Mouse (Mus musculus) liver, embryonic 11.5 days (tissue): ENCODE measurements at regions not wholly inside any gene's neighbourhood (a gene's known extent, or its start where the extent isn't known, plus 50 kb on each side); places are given as distances from the start of the nearest gene placed in this dataset.

Experiments used
- ATAC-seq: fragments of 200-750 bp; cut with Nextera tagmentation; replicated peaks from 2 replicates; pipeline ENCODE4 v1.8.0; 2017; ENCODE audit warnings: moderate number of reproducible peaks, mild to moderate bottlenecking, moderate TSS enrichment, moderate library complexity; ENCODE audit not compliant: low FRiP score
- DNase-seq: peaks from one replicate; pipeline ENCODE4 v3.0.0-alpha.2; 2017; ENCODE audit warnings: low spot score
- H3K27ac ChIP-seq: fragments of 300-500 bp; sonication (generic); 2 replicates; pipeline ENCODE4 v1.5.1; 2014; ENCODE audit warnings: mild to moderate bottlenecking, low read depth, low read length, control low read depth
- H3K27me3 ChIP-seq: fragments of 300-500 bp; sonication (generic); replicated peaks from 2 replicates; pipeline ENCODE4 v1.6.1; 2014; ENCODE audit warnings: low read length, mixed read lengths; ENCODE audit not compliant: control insufficient read depth, insufficient read depth
- H3K36me3 ChIP-seq: fragments of 300-500 bp; sonication (generic); 2 replicates; pipeline ENCODE4 v1.6.1; 2014; ENCODE audit warnings: mild to moderate bottlenecking, low read length, moderate library complexity, mixed read lengths; ENCODE audit not compliant: control insufficient read depth, insufficient read depth
- H3K4me1 ChIP-seq: fragments of 300-500 bp; sonication (generic); replicated peaks from 2 replicates; pipeline ENCODE4 v1.6.1; 2014; ENCODE audit warnings: low read length, mixed read lengths; ENCODE audit not compliant: control insufficient read depth, insufficient read depth
- H3K4me2 ChIP-seq: fragments of 300-500 bp; sonication (generic); 2 replicates; pipeline ENCODE4 v1.6.1; 2014; ENCODE audit warnings: mild to moderate bottlenecking, control low read depth, moderate library complexity
- H3K4me3 ChIP-seq: fragments of 300-500 bp; sonication (generic); 2 replicates; pipeline ENCODE4 v1.5.1; 2014; ENCODE audit warnings: low read depth, low read length, control low read depth
- H3K9ac ChIP-seq: fragments of 300-500 bp; sonication (generic); 2 replicates; pipeline ENCODE4 v1.6.1; 2014; ENCODE audit warnings: low read depth, low read length, control low read depth
- H3K9me3 ChIP-seq: fragments of 300-500 bp; sonication (generic); 2 replicates; pipeline ENCODE4 v1.6.1; 2016; ENCODE audit warnings: low read length, inconsistent platforms, mixed read lengths; ENCODE audit not compliant: control insufficient read depth
- WGBS: fragments of 180-500 bp; shearing (Covaris S2); extraction: QIAGEN DNeasy Blood & Tissue Kit; methylation state at CpG from one replicate; pipeline ENCODE4 v1.1.7; 2014; 5-methylcytosine and 5-hydroxymethylcytosine counted together

DNA sequence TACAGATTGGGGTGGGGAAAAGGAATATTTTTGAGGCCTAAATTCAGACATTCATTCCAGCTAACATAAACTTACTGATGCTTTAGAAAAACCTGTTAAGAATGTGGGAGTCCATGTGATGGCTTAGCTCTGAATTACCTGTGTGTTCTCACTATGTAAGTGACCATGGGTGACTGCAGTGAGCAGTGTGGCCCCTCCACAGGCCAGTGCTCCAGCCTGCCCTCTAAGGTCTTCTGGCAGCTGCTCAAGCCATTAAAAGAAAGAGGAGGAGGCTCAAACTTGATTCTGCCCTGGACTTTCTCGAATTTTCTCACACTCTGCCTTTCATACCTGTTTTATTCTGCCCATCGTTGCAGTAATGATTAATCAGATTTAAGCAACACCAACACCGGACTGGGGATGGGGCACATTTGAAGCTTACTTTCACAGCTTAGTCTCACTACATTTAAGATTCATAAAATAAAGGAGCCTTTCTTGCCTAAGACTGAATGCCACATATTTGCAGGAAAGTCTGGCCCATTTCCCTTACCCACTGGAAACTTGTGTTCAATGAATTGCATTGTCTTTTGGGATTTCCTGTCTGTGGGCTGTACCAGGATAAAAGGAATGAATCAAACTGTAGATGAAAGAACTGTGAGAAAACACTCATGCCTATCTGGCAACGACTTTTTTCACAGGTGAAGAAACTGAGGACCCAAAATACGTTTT is 220.0 kb downstream of the Mpdz start:
- Histone ChIP-seq H3K36me3 (no peaks in the 10 kb centered on the region), H3K4me2 (no peak overlapping the region), H3K27ac (no peak overlapping the region), H3K9ac (no peak overlapping the region), H3K4me3 (no peak overlapping the region), H3K27me3 (no peaks in the 10 kb centered on the region), H3K9me3 (no peaks in the 10 kb centered on the region), H3K4me1 (no peaks in the 10 kb centered on the region)
- 60% methylated on average over 5 of the region's 5 CpGs for WGBS
- DNase-seq (no peak), ATAC-seq (no peak)
